Mouse (Mus musculus) thymus, adult 2 months (tissue): ENCODE results near the gene Greb1.

Experiments
- CTCF ChIP-seq: fragments of 200-500 bp; IDR thresholded peaks from 2 replicates; pipeline ENCODE4 v1.5.1; 2012; ENCODE audit warnings: mild to moderate bottlenecking, control low read depth, low read length, moderate library complexity, borderline replicate concordance; ENCODE audit not compliant: control insufficient read depth, poor library complexity, insufficient read depth; ENCODE audit errors: extremely low read depth
- POLR2A ChIP-seq: fragments of 200-500 bp; IDR thresholded peaks from 2 replicates; pipeline ENCODE4 v1.6.1; 2012; ENCODE audit warnings: mild to moderate bottlenecking, low read length, control low read depth, moderate library complexity; ENCODE audit not compliant: control insufficient read depth, poor library complexity, insufficient read depth; ENCODE audit errors: extremely low read depth

DNA sequence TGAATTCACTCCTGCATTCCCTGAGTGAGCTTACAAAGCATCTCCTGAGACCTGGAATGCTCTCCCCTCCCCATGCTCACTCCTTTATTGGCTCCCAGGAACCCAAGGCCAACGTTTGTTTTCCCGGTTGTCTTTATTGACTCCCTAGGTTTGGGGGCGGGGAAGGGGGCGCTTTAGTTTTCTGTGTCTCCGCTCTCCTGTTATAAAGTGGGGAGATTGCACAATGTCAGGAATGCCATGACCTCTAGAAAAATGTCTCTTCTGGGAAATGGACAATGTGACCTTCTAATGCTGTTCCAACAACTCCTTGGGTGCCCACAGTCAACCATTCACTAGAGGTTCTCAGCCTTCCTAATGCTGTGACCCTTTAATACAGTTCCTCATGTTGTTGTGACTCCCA lies 22.2 kb downstream of the Greb1 start:
- TF ChIP-seq CTCF (no peak), POLR2A (no peak)
